Mouse (Mus musculus) thymus, adult 2 months (tissue): ENCODE data around the gene Gm37240.

Source experiments
- CTCF ChIP-seq: fragments of 200-500 bp; IDR thresholded peaks from 2 replicates; pipeline ENCODE4 v1.5.1; 2012; ENCODE audit warnings: mild to moderate bottlenecking, control low read depth, low read length, moderate library complexity, borderline replicate concordance; ENCODE audit not compliant: control insufficient read depth, poor library complexity, insufficient read depth; ENCODE audit errors: extremely low read depth
- POLR2A ChIP-seq: fragments of 200-500 bp; IDR thresholded peaks from 2 replicates; pipeline ENCODE4 v1.6.1; 2012; ENCODE audit warnings: mild to moderate bottlenecking, low read length, control low read depth, moderate library complexity; ENCODE audit not compliant: control insufficient read depth, poor library complexity, insufficient read depth; ENCODE audit errors: extremely low read depth

GRCm38 (mm10) chr3:85564603-85565002, 322.7 kb downstream of the Gm37240 start:
- no peak for TF ChIP-seq CTCF
- TF ChIP-seq POLR2A, result no peak
